ENCODE assay signal across 28 mouse cellular contexts in the genomic region with DNA sequence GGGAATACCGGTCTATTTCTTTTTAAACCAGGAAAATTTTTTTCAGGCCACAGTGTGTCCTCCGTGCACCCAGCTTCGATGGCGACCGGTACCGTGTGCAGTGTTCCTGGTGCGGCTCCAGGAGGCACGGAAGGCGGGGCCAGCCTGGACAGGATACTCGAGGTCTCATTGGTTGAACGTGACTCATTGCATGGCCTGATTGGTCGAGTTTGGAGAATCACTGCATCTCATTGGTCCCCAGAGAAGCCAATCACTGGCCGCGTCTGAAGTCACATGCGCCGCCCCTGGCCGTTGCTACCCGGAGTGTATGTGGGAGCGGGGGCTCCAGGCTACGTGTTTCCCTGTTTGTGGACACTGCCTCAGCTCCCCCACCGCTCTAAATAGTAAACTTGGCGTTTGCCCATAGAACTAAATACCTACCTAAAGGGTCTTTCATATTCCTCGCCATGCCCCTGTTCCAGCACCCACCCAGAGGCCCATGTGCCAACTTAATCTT. TPM values are rescaled to one million over a fixed set of nuclear protein-coding genes. Genes with fewer than 3 reads are reported as not detected.
"Had no signal": no experiment of that assay in that cellular context is flagged by ENCODE, and none has a peak within 500 bp of the region (broad histone marks: within the 10 kb centered on the region; RNA-seq: fewer than 3 reads in every experiment).

No protein-coding gene starts in this region.

- H3K36me3 ChIP-seq: midbrain, embryonic 10.5 days; midbrain, embryonic 12.5 days; neural tube, embryonic 13.5 days; neural tube, embryonic 15.5 days had no signal

- H3K4me3 ChIP-seq: midbrain, embryonic 10.5 days; midbrain, embryonic 12.5 days; myocyte; neural tube, embryonic 13.5 days; neural tube, embryonic 15.5 days had no signal

- H3K27ac ChIP-seq: midbrain, embryonic 10.5 days; midbrain, embryonic 12.5 days; neural tube, embryonic 13.5 days; neural tube, embryonic 15.5 days had no signal

- H3K4me1 ChIP-seq: midbrain, embryonic 10.5 days; midbrain, embryonic 12.5 days; neural tube, embryonic 13.5 days; neural tube, embryonic 15.5 days had no signal

- H3K9ac ChIP-seq: lung, embryonic 14.5 days; midbrain, embryonic 12.5 days; neural tube, embryonic 13.5 days; neural tube, embryonic 15.5 days had no signal

- ATAC-seq: midbrain, embryonic 16.5 days had no signal

- H3K9me3 ChIP-seq: midbrain, embryonic 10.5 days; midbrain, embryonic 12.5 days; neural tube, embryonic 13.5 days; neural tube, embryonic 15.5 days had no signal

- H3K27me3 ChIP-seq: midbrain, embryonic 12.5 days; neural tube, embryonic 13.5 days; neural tube, embryonic 15.5 days had no signal

- DNase-seq: lung, adult 18-20 months; lung, embryonic 14.5 days; lung, postnatal 10 days; lung, postnatal 4 days; midbrain, embryonic 14.5 days; retina, postnatal 1 day; right cerebral cortex, adult 18-20 months; right cerebral cortex, postnatal 25 days; right cerebral cortex, postnatal 4 days; spleen, adult 18-20 months; thymus, adult 2 months; thymus, postnatal 25 days; thymus, postnatal 4 days had no signal

- H3K4me2 ChIP-seq: lung, embryonic 14.5 days; midbrain, embryonic 12.5 days; neural tube, embryonic 13.5 days; neural tube, embryonic 15.5 days had no signal

RNA-seq across cellular contexts. Expression of a gene that starts 4.5 kb away (rescaled TPM):
- total RNA-seq: megakaryocyte, adult 5-6 weeks; megakaryocyte-erythroid progenitor cell, adult 5-6 weeks had no signal
- polyA plus RNA-seq: liver, embryonic 16.5 days; lung, embryonic 14.5 days; lung, embryonic 16.5 days; midbrain, embryonic 10.5 days; midbrain, embryonic 12.5 days; midbrain, embryonic 14.5 days; midbrain, embryonic 16.5 days; myocyte; neural tube, embryonic 11.5 days; neural tube, embryonic 13.5 days; neural tube, embryonic 15.5 days; small intestine, adult 2 months; stomach, embryonic 14.5 days; stomach, embryonic 16.5 days; urinary bladder, adult 2 months had no signal

RNA-seq across cellular contexts. Expression of a gene that starts 35.6 kb away (rescaled TPM):
- total RNA-seq: megakaryocyte, adult 5-6 weeks; megakaryocyte-erythroid progenitor cell, adult 5-6 weeks had no signal
- polyA plus RNA-seq: myocyte had no signal

RNA-seq across cellular contexts. Expression of a gene that starts 37.0 kb away (rescaled TPM):
- total RNA-seq: megakaryocyte, adult 5-6 weeks; megakaryocyte-erythroid progenitor cell, adult 5-6 weeks had no signal
- polyA plus RNA-seq: liver, embryonic 16.5 days; lung, embryonic 14.5 days; lung, embryonic 16.5 days; midbrain, embryonic 10.5 days; midbrain, embryonic 12.5 days; midbrain, embryonic 14.5 days; midbrain, embryonic 16.5 days; myocyte; neural tube, embryonic 11.5 days; neural tube, embryonic 13.5 days; neural tube, embryonic 15.5 days; small intestine, adult 2 months; stomach, embryonic 14.5 days; stomach, embryonic 16.5 days; thymus, adult 2 months; urinary bladder, adult 2 months had no signal

RNA-seq across cellular contexts. Expression of a gene that starts 54.7 kb away (rescaled TPM):
- total RNA-seq: megakaryocyte, adult 5-6 weeks; megakaryocyte-erythroid progenitor cell, adult 5-6 weeks had no signal
- polyA plus RNA-seq: liver, embryonic 16.5 days; lung, embryonic 14.5 days; lung, embryonic 16.5 days; midbrain, embryonic 10.5 days; midbrain, embryonic 12.5 days; midbrain, embryonic 14.5 days; midbrain, embryonic 16.5 days; myocyte; neural tube, embryonic 11.5 days; neural tube, embryonic 13.5 days; neural tube, embryonic 15.5 days; small intestine, adult 2 months; stomach, embryonic 14.5 days; stomach, embryonic 16.5 days; thymus, adult 2 months; urinary bladder, adult 2 months had no signal
